Mouse (Mus musculus) olfactory bulb, adult 2 months (tissue): ENCODE data around the gene Lama2. TPM values are rescaled to one million over a fixed set of nuclear protein-coding genes. Genes with fewer than 3 reads are reported as not detected.

Experiments
- H3K27ac ChIP-seq: fragments of 200-500 bp; 2 replicates; pipeline ENCODE4 v1.5.1; 2012; ENCODE audit warnings: low read depth, low read length; ENCODE audit not compliant: insufficient read depth
- H3K4me1 ChIP-seq: fragments of 200-500 bp; 2 replicates; pipeline ENCODE4 v1.6.1; 2012; ENCODE audit warnings: low read length; ENCODE audit not compliant: control insufficient read depth, insufficient read depth
- H3K4me3 ChIP-seq: fragments of 200-500 bp; 2 replicates; pipeline ENCODE4 v1.5.1; 2012; ENCODE audit warnings: mild to moderate bottlenecking, low read depth, low read length, moderate library complexity; ENCODE audit not compliant: insufficient read depth
- CTCF ChIP-seq: fragments of 200-500 bp; IDR thresholded peaks from 2 replicates; pipeline ENCODE4 v1.5.1; 2012; ENCODE audit warnings: low read depth, mild to moderate bottlenecking, low read length, moderate library complexity; ENCODE audit not compliant: insufficient read depth
- POLR2A ChIP-seq: fragments of 200-500 bp; IDR thresholded peaks from 2 replicates; pipeline ENCODE4 v1.6.1; 2012; ENCODE audit warnings: mild to moderate bottlenecking, low read depth, low read length, moderate library complexity; ENCODE audit not compliant: insufficient read depth
- WGBS: fragments of 180-500 bp; shearing (Covaris S2); methylation state at CpG from one replicate; pipeline ENCODE4 v1.1.7; 2018; 5-methylcytosine and 5-hydroxymethylcytosine counted together
- polyA plus RNA-seq: library from polyadenylated mRNA; stranded (reverse); fragments of >200 nt; gene quantifications from 2 replicates; pipeline ENCODE4 v1.2.4, GENCODE M21; 2012; ENCODE audit warnings: low replicate concordance; ENCODE audit not compliant: missing spikeins, insufficient read depth, insufficient read length

Gene Lama2
- polyA plus RNA-seq, 1 experiment = not detected

DNA sequence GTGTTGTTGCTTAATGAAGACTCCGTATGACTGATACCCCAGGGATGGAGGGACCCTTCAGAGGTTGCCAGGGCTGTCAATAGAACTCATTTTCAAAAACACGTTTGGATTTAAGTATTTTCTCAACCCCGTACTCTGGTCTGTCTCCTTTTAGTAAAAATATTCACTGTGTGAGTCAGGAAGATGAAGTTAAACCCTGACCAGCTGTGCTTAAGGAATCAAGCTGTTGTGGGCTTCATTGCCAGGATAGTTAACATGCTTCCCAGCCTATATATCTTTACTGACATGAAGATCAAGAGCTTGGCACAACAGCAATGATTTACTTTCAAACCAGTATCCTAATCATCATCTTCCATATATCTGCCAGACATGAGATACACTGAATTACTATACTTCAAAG, 314.3 kb downstream of the Lama2 start:
- Histone ChIP-seq H3K27ac (no peak overlapping the region), H3K4me1 (no peaks in the 10 kb centered on the region), H3K4me3 (no peak overlapping the region)
- TF ChIP-seq POLR2A = no peak
- 76% methylated on average over 3 of the region's 3 CpGs for WGBS

DNA sequence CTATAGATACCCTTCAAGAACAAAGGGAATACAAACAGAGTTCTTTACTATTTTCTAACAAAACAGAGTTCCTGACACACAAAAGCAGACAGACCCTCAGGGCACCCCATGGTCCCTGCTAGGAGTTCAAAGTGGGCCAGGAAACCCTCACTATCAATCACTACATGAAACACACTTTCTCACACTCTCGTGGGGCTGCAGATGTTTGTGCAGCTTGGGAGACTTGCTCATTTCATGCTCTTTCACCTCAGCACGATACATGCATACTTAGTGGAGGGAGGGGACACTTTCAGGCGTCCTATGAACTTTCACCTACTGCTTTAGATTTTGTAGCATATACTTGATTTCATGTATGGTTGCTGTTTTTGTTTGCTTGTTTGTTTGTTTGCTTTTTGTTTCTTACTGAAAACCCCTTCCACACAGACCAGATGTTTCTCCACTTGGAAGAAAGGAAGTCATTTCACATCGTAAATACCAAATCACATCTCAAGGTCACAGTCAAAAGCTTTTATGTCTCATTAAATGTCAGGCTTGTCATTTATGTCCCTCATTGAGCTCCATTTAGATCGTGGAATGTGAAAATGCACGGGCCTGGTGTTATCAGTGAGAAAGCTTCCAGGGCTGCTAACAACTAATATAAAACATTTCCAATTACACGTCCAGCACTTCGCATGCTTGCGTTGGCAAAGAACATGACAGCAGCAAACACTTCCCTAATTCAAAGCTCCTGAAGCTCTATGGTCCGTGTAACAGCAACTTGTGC, 334.3 kb downstream of the Lama2 start:
- 63% methylated on average over 10 of the region's 10 CpGs for WGBS
- no peaks in the 10 kb centered on the region for H3K4me1 ChIP-seq
- H3K27ac ChIP-seq = no peak overlapping the region
- no peak overlapping the region for H3K4me3 ChIP-seq
- no peak for TF ChIP-seq CTCF
- TF ChIP-seq POLR2A = no peak

- Histone ChIP-seq H3K27ac (no peak overlapping the region), H3K4me3 (no peak overlapping the region), H3K4me1 (no peaks in the 10 kb centered on the region)
- TF ChIP-seq CTCF = no peak
- no peak for TF ChIP-seq POLR2A
- 65% methylated on average over 2 of the region's 2 CpGs for WGBS
These were observed 352.1 kb downstream of the Lama2 start for GRCm38 (mm10) chr10:27267432-27267831.

- TF ChIP-seq POLR2A = no peak
- TF ChIP-seq CTCF = no peak
- Histone ChIP-seq H3K27ac (no peak overlapping the region), H3K4me3 (no peak overlapping the region), H3K4me1 (no peaks in the 10 kb centered on the region)
- WGBS = 67% methylated on average over 2 of the region's 2 CpGs
These were observed 353.7 kb downstream of the Lama2 start for GRCm38 (mm10) chr10:27265812-27266211.

DNA sequence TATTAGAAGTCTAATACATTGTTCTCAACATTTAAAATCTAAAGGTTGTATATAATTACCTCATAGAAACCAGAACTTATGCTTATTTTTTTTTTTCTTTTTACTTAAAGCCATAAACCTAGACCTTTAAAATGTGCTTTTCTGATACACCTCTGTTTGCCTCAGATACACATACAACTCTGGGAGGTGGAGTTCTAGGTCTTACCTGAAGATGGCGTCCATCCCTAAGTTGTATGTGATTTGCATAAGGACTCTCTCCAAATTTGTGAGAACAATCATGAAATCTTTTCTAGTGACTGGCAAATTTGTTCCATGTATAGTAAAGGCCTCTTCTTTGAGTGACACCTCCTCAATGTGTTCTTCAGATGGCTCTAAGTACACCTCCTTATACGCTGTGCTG, 354.8 kb downstream of the Lama2 start:
- no peak overlapping the region for H3K4me3 ChIP-seq
- WGBS = 60% methylated on average over 2 of the region's 2 CpGs
- H3K4me1 ChIP-seq = no peaks in the 10 kb centered on the region
- no peak for TF ChIP-seq CTCF
- TF ChIP-seq POLR2A = no peak
- no peak overlapping the region for H3K27ac ChIP-seq

- Histone ChIP-seq H3K4me1 (no peaks in the 10 kb centered on the region), H3K4me3 (no peak overlapping the region)
- WGBS = 100% methylated on average over 1 of the region's 1 CpGs
These were observed 369.8 kb downstream of the Lama2 start for GRCm38 (mm10) chr10:27249741-27250140.

GRCm38 (mm10) chr10:27234755-27235154, 384.8 kb downstream of the Lama2 start:
- 26% methylated on average over 4 of the region's 4 CpGs for WGBS
- no peak overlapping the region for H3K27ac ChIP-seq
- TF ChIP-seq CTCF = no peak
- no peak for TF ChIP-seq POLR2A
- H3K4me3 ChIP-seq = no peak overlapping the region
- H3K4me1 ChIP-seq = no peaks in the 10 kb centered on the region

More at GRCm38 (mm10) chr10:27249741-27250140, 369.8 kb downstream of the Lama2 start:
- H3K27ac ChIP-seq = no peak overlapping the region
- TF ChIP-seq CTCF (no peak), POLR2A (no peak)

DNA sequence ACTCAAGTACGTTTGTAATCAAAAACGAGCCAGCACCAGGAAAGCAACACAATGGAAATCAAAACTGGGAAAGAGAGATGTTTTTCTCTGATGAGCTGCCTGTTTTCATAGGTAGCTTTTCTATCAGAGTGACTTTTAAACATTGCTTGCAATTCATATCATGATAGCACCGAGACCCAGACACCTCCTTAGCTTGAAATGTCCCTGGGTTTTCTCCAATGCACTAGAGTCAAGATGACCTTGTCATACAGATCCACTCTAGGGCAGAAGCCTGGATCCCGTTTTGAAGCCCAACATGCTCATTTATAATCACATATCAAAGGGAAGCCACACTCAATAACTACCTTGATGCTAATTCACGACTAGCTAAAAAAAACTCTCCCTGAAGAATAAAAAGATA, 386.0 kb downstream of the Lama2 start:
- WGBS = 88% methylated on average over 5 of the region's 5 CpGs
- Histone ChIP-seq H3K4me1 (no peaks in the 10 kb centered on the region), H3K27ac (no peak overlapping the region), H3K4me3 (no peak overlapping the region)
- TF ChIP-seq POLR2A (no peak), CTCF (no peak)

DNA sequence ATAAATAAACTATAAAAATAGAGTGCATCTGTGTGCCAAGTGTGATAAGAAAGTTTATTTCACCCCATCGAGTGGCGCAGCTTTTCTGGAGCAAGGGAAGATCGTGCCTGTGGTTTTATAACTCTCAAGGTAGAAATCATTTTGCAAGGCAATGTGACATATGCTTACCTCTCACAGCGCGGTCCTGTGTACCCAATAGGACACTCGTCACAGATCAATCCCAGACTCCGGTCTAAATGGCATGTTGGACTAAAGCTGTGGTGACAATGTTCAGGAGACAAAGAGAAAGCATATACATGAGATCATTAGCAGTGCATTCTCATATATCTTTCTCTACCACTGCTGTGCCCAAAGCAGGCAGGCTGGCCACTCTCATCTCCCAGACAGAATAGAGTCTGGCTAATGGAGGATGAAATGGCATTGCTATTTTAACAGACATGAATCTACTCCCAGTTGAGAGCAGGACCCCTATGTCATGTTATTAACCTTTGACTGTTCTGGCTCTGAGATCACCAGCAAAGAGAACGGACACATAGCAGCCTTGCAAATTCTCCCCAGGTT, 395.7 kb downstream of the Lama2 start:
- no peaks in the 10 kb centered on the region for H3K4me1 ChIP-seq
- H3K4me3 ChIP-seq = no peak overlapping the region
- TF ChIP-seq CTCF = no peak
- no peak for TF ChIP-seq POLR2A
- WGBS = 89% methylated on average over 8 of the region's 8 CpGs
- H3K27ac ChIP-seq = no peak overlapping the region
